Mouse (Mus musculus) layer of hippocampus, adult 18-20 months (tissue): ENCODE measurements at regions not wholly inside any gene's neighbourhood (a gene's known extent, or its start where the extent isn't known, plus 50 kb on each side); places are given as distances from the start of the nearest gene placed in this dataset.
A peak's percentile ranks its signal among the peaks of the same experiment; 100 is the strongest.

Experiments used
- DNase-seq, 2 experiments: peaks; one replicate each; pipeline ENCODE4 v3.0.0; 2022; ENCODE audit warnings: low spot score in 2 of 2

GRCm38 (mm10) chr15:49335523-49336040, 4549.1 kb upstream of the Gm7489 start:
- DNase-seq = no peak

- DNase-seq = no peak
Observed at GRCm38 (mm10) chr15:49347029-49347428, 4537.7 kb upstream of the Gm7489 start.

- DNase-seq = no peak
Observed at GRCm38 (mm10) chr15:49356107-49356506, 4528.6 kb upstream of the Gm7489 start.

GRCm38 (mm10) chr15:49395966-49396365, 4488.7 kb upstream of the Gm7489 start:
- DNase-seq = peak in 1 of 2 experiments; percentile 21

GRCm38 (mm10) chr15:49413665-49414064, 4471.0 kb upstream of the Gm7489 start:
- no peak for DNase-seq

- no peak for DNase-seq
Observed at GRCm38 (mm10) chr15:49451310-49451709, 4433.4 kb upstream of the Gm7489 start.

GRCm38 (mm10) chr15:49484582-49484981, 4400.1 kb upstream of the Gm7489 start:
- DNase-seq = no peak

GRCm38 (mm10) chr15:49492836-49493235, 4391.9 kb upstream of the Gm7489 start:
- DNase-seq = no peak

GRCm38 (mm10) chr15:49501821-49502220, 4382.9 kb upstream of the Gm7489 start:
- no peak for DNase-seq
